Mouse (Mus musculus) thymus, adult 18-20 months (tissue): ENCODE measurements around the gene Cyb561a3.
"Not testable (repeated sequence)": the region's sequence is repeated elsewhere in the genome, so short reads cannot be mapped to it uniquely, and the experiment has no call there.

ENCODE experiments used
- DNase-seq, 2 experiments: peaks; one replicate each; pipeline ENCODE4 v3.0.0; 2022; ENCODE audit warnings: mixed read lengths in 2 of 2

The Cyb561a3 gene

GRCm38 (mm10) chr19:10576690-10577561 is at the start of gene Cyb561a3, which contains the start of gene Tmem138:
TSS of gene Cyb561a3 (plus strand) at chr19:10577172.
TSS of gene Tmem138 (minus strand) at chr19:10577362.
- DNase-seq: peak; percentile 85 to 91

DNA sequence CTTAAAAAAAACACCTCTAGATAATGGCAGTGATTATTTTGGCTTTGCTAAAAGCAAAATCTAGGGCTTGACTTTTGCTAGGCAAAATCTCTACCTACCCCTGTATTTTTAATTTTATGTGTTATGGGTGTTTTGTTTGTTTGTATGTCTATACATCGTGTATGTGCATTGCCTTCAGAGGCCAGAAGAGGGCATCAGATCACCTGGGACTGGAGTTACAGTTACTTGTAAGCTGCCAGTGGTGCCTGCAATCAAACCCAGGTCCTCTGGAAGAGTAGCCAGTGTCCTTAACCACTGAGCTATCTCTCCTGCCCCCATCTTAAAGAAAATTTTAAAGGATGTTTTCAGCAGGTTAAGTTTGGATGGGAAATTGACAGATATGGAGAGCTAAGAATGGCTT is 46.9 kb upstream of the Cyb561a3 start:
- no peak for DNase-seq

DNA sequence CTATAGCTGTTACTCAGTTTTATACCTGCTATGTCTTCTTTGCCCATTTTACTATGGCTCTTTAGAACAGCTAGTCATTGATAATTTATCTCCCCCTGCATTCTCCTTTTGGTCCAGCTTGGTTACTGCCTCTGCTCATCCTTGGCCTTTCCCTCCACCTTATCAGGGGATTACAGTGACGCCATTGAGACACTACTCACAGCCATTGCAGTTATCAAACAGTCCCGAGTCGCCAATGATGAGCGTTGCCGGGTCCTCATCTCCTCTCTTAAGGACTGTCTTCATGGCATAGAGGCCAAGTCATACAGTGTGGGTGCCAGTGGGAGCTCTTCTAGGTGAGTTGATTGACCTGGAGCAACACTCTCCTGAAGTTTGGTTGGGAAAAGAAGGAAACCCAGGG is 37.5 kb upstream of the Cyb561a3 start:
- no peak for DNase-seq

GRCm38 (mm10) chr19:10555624-10556510 is 21.1 kb upstream of the Cyb561a3 start, which contains the start of gene Tmem216:
TSS of gene Tmem216 (minus strand) at chr19:10556238.
- DNase-seq: peak; percentile 78 to 83

DNA sequence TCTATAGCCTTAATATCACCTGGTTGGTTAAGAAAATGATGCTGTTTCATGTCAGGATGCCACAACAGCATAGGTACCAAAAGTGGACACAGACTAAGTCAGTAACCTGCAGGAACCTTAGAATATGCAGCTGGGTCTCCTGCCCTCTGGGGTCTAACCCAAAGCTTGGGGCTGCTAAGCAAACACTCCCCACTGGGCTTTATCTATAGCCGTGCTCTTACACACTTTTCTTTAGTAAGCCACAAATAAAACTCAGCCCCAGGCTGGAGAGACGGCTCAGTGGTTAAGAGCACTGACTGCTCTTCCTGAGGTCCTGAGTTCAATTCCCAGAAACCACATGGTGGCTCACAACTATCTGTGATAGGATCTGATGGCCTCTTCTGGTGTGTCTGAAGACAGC is 20.0 kb upstream of the Cyb561a3 start:
- no peak for DNase-seq

GRCm38 (mm10) chr19:10557430-10557829 is 19.5 kb upstream of the Cyb561a3 start:
- no peak for DNase-seq

GRCm38 (mm10) chr19:10557837-10558375 is 19.1 kb upstream of the Cyb561a3 start:
- not testable (repeated sequence) for DNase-seq

- no peak for DNase-seq
Observed at GRCm38 (mm10) chr19:10560108-10560507, 16.9 kb upstream of the Cyb561a3 start.

DNA sequence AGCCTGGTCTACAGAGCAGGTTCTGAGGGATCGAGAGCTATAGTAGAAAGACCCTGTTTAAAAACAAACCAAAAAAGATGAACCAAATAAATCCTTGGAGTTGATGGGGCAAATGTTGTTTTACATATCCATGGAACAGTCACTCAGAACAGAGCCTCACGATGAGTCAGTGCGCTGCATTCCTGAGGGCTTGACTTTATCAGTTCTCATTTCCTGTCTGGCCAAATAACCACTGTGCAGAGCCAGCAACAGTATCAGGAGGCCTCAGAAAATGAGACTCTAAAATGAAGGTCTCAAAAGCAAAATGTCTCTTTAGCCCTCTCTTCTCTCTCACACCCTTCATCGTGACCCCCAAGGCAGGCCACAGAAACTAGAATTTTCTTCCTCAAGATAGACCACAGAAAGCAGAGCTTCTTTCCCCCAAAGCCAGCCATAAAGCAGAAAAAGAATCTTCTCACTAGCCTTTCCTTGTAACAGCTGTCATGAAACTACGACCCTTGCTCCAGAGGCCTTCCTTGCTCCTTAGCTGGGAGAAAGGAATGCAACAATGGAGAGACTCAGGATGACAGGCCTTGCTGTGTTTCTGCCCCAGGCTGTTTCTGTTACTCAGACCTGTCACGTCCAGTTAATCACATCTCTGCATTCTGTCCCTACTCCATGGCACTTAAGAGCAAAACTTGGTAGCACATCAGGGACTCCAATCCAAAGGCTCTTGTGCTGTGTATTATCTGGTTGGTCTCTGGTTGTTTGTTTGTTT is 15.2 kb upstream of the Cyb561a3 start:
- no peak for DNase-seq

- no peak for DNase-seq
Observed at GRCm38 (mm10) chr19:10562351-10562750, 14.6 kb upstream of the Cyb561a3 start.

GRCm38 (mm10) chr19:10564278-10564677 is 12.7 kb upstream of the Cyb561a3 start:
- no peak for DNase-seq

DNA sequence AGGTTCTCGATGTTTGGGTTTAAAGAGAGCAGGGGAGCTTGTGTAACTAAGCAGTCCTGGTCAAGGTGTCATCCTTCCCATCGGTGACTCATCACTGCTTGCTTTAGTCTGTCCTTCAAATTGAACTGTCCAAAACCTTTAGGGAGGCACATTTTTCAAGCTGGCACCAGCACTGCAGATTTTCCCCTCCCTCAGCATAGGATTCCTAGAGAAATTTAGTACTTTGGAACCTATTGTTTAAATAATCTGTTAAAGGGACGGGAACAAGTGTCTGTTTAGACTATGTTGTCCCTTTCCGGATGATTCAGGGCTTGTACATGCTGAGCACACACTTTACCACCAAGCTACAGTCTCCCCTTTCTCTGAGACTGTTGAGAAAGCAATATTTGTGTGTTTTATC is 11.8 kb upstream of the Cyb561a3 start:
- no peak for DNase-seq

DNA sequence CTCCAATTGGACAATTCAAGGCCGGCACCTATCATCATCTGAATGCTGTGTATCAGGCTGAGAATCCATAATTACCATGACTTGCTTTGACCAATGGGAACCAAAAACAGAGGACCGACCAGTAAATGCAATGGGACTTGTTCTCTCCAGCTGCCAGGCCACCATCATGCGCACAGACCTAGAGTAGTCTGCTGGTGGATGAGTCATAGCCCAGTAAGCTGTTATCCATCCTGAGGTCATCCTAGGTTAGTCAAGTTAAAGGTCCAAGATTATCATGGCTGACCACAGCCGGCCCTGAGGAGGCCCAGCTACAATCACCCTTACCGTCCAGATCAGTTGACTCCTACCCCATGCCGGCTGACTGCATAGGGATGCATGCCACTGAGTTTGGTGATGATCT is 7.3 kb upstream of the Cyb561a3 start:
- no peak for DNase-seq

GRCm38 (mm10) chr19:10580102-10580501 is 3.1 kb downstream of the Cyb561a3 start:
- no peak for DNase-seq

GRCm38 (mm10) chr19:10580761-10581160 is 3.8 kb downstream of the Cyb561a3 start:
- no peak for DNase-seq

DNA sequence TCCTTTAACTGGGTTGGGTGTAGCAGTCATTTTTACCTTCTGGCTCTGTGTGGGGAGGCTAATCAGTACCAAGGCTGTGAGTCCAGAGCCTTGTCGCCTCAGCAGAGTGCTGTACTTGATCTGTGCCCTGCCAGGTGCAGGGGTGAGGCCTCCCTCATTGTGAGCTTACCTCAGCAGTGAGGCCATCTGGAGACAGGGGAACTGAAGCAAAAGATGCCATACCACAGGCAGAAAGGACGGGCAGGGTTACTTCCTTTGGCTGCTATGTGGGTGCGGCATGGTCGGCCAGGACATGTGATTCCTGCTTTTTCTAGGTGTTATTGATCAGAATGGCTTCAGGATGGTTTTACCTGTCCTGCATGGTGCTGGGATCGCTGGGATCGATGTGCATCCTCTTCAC is 5.0 kb downstream of the Cyb561a3 start:
- no peak for DNase-seq

DNA sequence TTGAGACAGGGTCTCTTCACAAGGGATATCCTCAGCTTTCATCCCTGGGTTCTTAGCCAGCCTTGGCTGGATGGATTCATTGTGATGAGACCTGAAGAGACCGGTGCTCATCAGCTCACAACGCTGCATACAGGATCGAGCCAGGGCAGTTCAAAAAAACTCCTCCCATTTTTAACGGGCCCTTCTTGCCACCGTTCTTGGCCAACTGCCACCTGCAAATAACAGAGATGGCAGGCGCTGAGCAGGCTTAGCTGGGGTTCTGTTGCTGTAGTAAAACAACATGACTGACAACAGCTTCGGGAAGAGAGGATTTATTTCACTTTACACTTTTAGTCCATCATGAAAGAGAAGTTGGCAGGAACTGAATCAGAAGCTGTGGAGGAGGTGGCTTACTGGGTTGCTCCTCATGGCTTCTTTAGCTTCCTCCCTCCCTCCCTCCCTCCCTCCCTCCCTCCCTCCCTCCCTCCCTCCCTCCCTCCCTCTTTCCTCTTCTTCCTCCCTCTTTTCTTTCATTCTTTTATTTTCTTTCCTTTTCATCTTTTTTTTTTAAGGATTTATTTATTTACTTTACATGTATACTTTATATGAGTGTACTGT is 6.7 kb downstream of the Cyb561a3 start:
- DNase-seq: no peak

- peak in 1 of 2 experiments; percentile 25 for DNase-seq
Observed at GRCm38 (mm10) chr19:10585112-10585511, 8.1 kb downstream of the Cyb561a3 start.

DNA sequence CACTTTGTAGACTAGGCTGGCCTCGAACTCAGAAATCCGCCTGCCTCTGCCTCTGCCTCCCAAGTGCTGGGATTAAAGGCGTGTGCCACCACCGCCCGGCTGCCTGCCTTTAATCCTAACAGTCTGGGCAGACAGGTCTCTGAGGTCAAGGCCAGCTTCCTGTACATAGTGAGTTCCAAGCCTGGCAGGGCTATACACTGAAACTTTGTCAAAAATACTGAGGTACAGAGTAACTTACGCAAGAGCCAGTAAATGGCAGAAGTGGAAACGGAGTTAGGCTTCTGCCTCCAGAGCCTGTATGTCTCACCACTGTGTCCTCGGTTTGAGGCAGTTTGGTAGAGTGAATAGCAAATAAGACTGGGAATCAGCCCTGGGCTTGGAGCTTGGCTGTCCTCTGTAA is 10.3 kb downstream of the Cyb561a3 start:
- DNase-seq: no peak

- no peak for DNase-seq
Observed at GRCm38 (mm10) chr19:10589127-10589857, 12.3 kb downstream of the Cyb561a3 start.

DNA sequence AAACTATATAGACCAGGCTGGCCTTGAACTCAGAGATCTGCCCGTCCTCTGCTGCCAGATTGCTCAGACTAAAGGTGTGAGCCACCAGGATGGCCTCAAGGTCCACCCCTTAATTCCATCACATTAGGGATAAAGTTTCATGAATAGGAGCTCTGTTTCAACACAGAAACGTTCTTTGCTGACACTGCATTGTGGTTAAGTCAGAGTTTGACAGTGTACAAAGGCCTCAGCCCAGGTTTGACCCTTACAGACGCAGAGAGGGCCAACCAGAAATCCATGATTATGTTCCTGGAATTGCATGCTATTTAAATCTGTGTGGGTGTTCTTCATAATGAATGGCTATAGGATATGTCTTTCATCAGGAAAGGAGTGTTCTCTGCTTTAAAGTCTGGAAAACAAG is 13.3 kb downstream of the Cyb561a3 start:
- DNase-seq: no peak
